Mouse (Mus musculus): ENCODE data around the gene Plod2.

Gene Plod2

GRCm38 (mm10) chr9:92541977-92542561 lies at the start of gene Plod2:
Gene Plod2, plus strand, starts transcription at chr9:92542223.
- DNase-seq (ENCODE audit: low spot score): peak; percentile 38

GRCm38 (mm10) chr9:92499710-92500410 lies 42.2 kb upstream of the Plod2 start:
- DNase-seq (ENCODE audit: low spot score): peak; percentile 80

- no peak for DNase-seq (ENCODE audit: low spot score)
These were observed 37.8 kb upstream of the Plod2 start for GRCm38 (mm10) chr9:92504256-92504655.

- DNase-seq (ENCODE audit: low spot score): no peak
These were observed 37.1 kb upstream of the Plod2 start for GRCm38 (mm10) chr9:92504889-92505288.

GRCm38 (mm10) chr9:92511696-92512095 lies 30.3 kb upstream of the Plod2 start:
- DNase-seq (ENCODE audit: low spot score): no peak

- no peak for DNase-seq (ENCODE audit: low spot score)
These were observed 25.0 kb upstream of the Plod2 start for GRCm38 (mm10) chr9:92517036-92517435.

GRCm38 (mm10) chr9:92520751-92521150 lies 21.3 kb upstream of the Plod2 start:
- no peak for DNase-seq (ENCODE audit: low spot score)

GRCm38 (mm10) chr9:92524506-92524905 lies 17.5 kb upstream of the Plod2 start:
- DNase-seq (ENCODE audit: low spot score): no peak

GRCm38 (mm10) chr9:92530055-92530454 lies 12.0 kb upstream of the Plod2 start:
- DNase-seq (ENCODE audit: low spot score): no peak

GRCm38 (mm10) chr9:92537735-92538134 lies 4.3 kb upstream of the Plod2 start:
- no peak for DNase-seq (ENCODE audit: low spot score)

GRCm38 (mm10) chr9:92538216-92538615 lies 3.8 kb upstream of the Plod2 start:
- no peak for DNase-seq (ENCODE audit: low spot score)

GRCm38 (mm10) chr9:92542591-92543416 lies 781 bp downstream of the Plod2 start:
- DNase-seq (ENCODE audit: low spot score): peak; percentile 38

GRCm38 (mm10) chr9:92544146-92544545 lies 2.1 kb downstream of the Plod2 start:
- DNase-seq (ENCODE audit: low spot score): no peak

- no peak for DNase-seq (ENCODE audit: low spot score)
These were observed 3.0 kb downstream of the Plod2 start for GRCm38 (mm10) chr9:92545021-92545420.

GRCm38 (mm10) chr9:92546446-92546845 lies 4.4 kb downstream of the Plod2 start:
- peak; percentile 44 for DNase-seq (ENCODE audit: low spot score)

GRCm38 (mm10) chr9:92547106-92547505 lies 5.1 kb downstream of the Plod2 start:
- DNase-seq (ENCODE audit: low spot score): no peak

- DNase-seq (ENCODE audit: low spot score): no peak
These were observed 5.8 kb downstream of the Plod2 start for GRCm38 (mm10) chr9:92547821-92548220.

GRCm38 (mm10) chr9:92548603-92549002 lies 6.6 kb downstream of the Plod2 start:
- no peak for DNase-seq (ENCODE audit: low spot score)

GRCm38 (mm10) chr9:92549811-92550490 lies 7.9 kb downstream of the Plod2 start:
- peak; percentile 81 for DNase-seq (ENCODE audit: low spot score)

- no peak for DNase-seq (ENCODE audit: low spot score)
These were observed 9.0 kb downstream of the Plod2 start for GRCm38 (mm10) chr9:92550981-92551380.

- no peak for DNase-seq (ENCODE audit: low spot score)
These were observed 9.6 kb downstream of the Plod2 start for GRCm38 (mm10) chr9:92551666-92552065.

- no peak for DNase-seq (ENCODE audit: low spot score)
These were observed 10.7 kb downstream of the Plod2 start for GRCm38 (mm10) chr9:92552691-92553090.
